Mouse (Mus musculus) spleen, postnatal 10 days (tissue): Measurements from ENCODE around the gene Phtf2.
"Not testable (repeated sequence)": the region's sequence is repeated elsewhere in the genome, so short reads cannot be mapped to it uniquely, and the experiment has no call there.

Source experiments
- DNase-seq, 2 experiments: peaks; one replicate each; pipeline ENCODE4 v3.0.0; 2021 to 2022; ENCODE audit warnings: low spot score in 2 of 2

Gene Phtf2

GRCm38 (mm10) chr5:20773341-20773740 lies 108.6 kb downstream of the Phtf2 start:
- no peak for DNase-seq

- DNase-seq, result no peak
Observed at GRCm38 (mm10) chr5:20765365-20765920, 116.5 kb downstream of the Phtf2 start.

- DNase-seq, result not testable (repeated sequence)
Observed at GRCm38 (mm10) chr5:20762441-20762840, 119.5 kb downstream of the Phtf2 start.

- DNase-seq, result no peak
Observed at GRCm38 (mm10) chr5:20760368-20761162, 121.4 kb downstream of the Phtf2 start.

- no peak for DNase-seq
Observed at GRCm38 (mm10) chr5:20759771-20760170, 122.2 kb downstream of the Phtf2 start.

GRCm38 (mm10) chr5:20753963-20754362 lies 128.0 kb downstream of the Phtf2 start:
- no peak for DNase-seq

- DNase-seq, result no peak
Observed at GRCm38 (mm10) chr5:20753096-20753495, 128.8 kb downstream of the Phtf2 start.

- DNase-seq, result no peak
Observed at GRCm38 (mm10) chr5:20751696-20752095, 130.2 kb downstream of the Phtf2 start.

- no peak for DNase-seq
Observed at GRCm38 (mm10) chr5:20751000-20751399, 130.9 kb downstream of the Phtf2 start.

- DNase-seq, result peak in 1 of 2 experiments; percentile 12
Observed at GRCm38 (mm10) chr5:20749535-20749934, 132.4 kb downstream of the Phtf2 start.

GRCm38 (mm10) chr5:20748856-20749255 lies 133.1 kb downstream of the Phtf2 start:
- no peak for DNase-seq

- DNase-seq, result no peak
Observed at GRCm38 (mm10) chr5:20748142-20748541, 133.8 kb downstream of the Phtf2 start.

GRCm38 (mm10) chr5:20741936-20742335 lies 140.0 kb downstream of the Phtf2 start:
- no peak for DNase-seq

- DNase-seq, result no peak
Observed at GRCm38 (mm10) chr5:20741193-20741592, 140.7 kb downstream of the Phtf2 start.

GRCm38 (mm10) chr5:20738795-20739194 lies 143.1 kb downstream of the Phtf2 start:
- peak in 1 of 2 experiments; percentile 13 for DNase-seq

- not testable (repeated sequence) for DNase-seq
Observed at GRCm38 (mm10) chr5:20723226-20723625, 158.7 kb downstream of the Phtf2 start.

GRCm38 (mm10) chr5:20720201-20720900 lies 161.6 kb downstream of the Phtf2 start:
- DNase-seq, result no peak

GRCm38 (mm10) chr5:20715980-20716379 lies 165.9 kb downstream of the Phtf2 start:
- not testable (repeated sequence) for DNase-seq

GRCm38 (mm10) chr5:20714619-20715018 lies 167.3 kb downstream of the Phtf2 start:
- not testable (repeated sequence) for DNase-seq

- DNase-seq, result not testable (repeated sequence)
Observed at GRCm38 (mm10) chr5:20710845-20711244, 171.1 kb downstream of the Phtf2 start.
